Mouse (Mus musculus): Measurements from ENCODE around the gene Cox7a2l.
A peak's percentile ranks its signal among the peaks of the same experiment; 100 is the strongest.

The Cox7a2l gene

DNA sequence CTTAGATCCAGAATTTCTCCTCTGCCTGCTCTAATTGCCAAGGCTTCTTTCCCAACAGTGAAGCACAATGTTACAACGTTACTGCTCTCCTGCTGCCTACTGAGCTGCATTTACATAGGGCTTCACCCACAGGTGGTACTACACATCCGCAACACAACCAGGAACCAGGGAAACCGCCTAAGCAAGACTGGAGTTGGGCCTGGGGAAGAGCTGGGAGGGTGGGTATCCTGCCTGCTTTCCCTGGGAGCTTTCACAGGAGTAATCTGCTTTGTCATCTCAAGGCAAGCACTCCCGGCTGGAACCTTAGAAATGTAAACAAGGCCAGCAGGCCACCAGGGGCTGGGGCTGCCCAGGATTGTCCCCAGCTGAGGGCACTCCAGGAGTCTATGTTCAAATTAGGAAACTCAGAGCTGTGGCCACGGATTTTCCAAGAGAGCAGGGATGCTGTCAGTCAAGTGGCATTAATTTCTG lies 9.0 kb upstream of the Cox7a2l start:
- no peak for DNase-seq

DNA sequence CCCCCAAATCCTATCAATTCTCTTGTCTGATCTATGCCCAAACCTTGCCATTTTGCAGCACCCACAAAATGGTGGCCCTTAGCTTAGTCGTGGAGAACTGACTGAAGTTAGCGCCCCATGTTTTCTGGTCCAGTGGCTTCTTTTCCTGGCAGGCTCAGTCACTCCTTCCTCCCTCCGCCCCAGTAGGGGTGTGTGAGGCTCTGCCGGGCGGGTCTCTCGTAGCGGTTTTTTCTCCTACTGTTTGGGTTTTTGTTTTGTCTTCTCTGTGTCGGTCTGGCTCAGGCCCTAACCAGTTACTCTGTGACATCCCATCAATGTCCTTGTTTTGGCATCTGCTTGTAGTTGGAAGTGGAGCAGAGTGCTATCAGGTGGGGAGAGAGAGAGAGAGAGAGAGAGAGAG lies 8.5 kb upstream of the Cox7a2l start:
- DNase-seq = no peak

DNA sequence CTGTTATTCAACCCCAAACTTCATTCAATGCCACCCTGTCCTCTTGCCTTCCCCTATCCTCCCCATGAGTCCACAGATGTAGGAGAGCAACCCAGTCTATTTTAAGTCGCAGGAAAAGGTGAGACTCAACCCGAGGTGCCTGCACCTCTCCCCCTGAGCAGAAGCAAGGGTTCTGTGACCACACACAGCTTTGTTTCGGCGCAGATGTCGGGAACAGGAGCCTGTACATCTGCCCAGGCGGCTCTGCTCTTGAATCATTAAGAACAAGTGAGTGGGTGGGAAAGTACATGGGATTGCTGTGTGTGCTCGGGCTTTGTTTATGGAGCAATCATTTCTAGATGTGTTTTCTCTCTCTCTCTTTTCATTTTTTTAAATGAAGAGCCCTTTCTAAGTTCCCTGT lies 7.6 kb upstream of the Cox7a2l start:
- DNase-seq = no peak

DNA sequence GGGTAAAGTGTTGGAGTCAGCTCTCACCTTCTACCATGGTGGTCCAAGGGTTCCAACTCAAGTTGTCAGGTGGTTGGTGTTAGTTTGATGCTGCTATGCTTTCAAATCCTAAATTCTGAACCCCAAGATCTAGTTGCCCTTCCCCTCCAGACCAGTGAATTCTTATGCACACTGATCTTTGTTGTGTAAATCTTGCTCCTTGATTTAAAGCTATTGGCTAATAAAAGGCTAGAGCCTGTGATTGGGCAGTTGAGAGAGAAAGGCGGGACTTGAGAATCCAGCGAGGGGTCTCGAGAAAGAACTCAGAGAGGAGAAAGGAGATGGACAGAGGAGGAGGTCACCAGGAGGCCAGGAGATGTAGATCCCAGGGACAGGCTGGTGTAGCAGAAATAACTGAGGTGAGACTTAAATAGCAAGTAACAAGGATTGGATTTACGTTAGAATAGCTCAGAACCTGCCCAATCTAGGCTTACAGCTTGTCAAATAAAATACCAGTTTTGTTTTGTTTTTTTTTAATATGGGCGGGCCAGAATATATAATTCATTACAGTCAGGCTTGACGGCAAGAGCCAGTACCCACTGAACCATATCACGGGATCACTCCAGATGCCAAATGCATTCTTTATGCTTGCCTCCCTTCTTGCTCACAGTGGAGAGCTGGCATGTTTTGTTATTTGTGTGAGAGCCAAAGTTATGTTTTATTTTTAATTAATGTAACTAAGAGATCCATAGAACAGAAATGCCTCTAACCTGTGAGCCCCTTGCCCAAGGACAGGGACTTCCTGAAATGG lies 5.7 kb upstream of the Cox7a2l start:
- DNase-seq = no peak

DNA sequence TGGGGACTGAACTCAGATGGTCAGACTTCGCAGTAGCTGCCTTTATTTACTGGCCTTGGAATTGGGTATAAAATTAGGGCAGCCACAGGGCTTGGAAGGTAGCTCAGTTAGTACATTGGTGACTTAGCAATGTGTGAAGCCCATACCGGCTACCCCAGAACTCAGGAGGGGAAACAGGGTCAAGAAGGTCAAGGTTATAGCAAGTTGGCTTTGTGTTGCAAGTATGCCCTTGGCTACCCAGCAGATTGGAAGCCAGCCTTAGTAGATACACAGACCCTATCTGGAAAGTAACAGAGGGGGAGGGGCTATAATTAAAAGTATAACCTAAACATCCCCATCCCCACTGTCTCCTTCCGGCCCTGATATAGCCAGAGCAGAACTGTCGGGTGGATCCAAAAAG lies 4.8 kb upstream of the Cox7a2l start:
- no peak for DNase-seq

DNA sequence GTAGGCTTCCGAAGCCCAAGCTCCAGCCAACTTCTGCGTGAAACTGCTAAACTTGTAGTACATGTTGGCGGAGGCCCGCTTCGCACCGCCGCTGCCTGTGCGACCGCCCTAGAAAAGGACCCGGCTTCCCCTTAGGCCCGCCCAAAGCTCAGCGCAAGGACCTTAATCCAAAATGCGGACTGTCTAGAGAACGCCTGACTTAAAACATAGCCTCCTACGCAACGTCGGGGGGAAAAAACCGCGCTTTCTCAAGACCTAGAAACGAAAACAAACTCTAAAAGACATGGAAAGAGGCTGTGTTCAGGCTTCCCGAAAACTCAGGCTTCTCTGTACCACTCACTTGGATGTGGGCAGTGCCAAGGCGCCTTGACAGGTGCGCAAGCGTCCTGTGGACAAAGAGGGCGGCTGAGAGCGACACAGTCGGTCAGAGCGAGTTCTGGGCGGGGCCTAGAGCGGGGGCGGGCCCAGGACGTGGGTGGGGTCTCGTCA lies 2.9 kb downstream of the Cox7a2l start:
- DNase-seq = peak; percentile 86

DNA sequence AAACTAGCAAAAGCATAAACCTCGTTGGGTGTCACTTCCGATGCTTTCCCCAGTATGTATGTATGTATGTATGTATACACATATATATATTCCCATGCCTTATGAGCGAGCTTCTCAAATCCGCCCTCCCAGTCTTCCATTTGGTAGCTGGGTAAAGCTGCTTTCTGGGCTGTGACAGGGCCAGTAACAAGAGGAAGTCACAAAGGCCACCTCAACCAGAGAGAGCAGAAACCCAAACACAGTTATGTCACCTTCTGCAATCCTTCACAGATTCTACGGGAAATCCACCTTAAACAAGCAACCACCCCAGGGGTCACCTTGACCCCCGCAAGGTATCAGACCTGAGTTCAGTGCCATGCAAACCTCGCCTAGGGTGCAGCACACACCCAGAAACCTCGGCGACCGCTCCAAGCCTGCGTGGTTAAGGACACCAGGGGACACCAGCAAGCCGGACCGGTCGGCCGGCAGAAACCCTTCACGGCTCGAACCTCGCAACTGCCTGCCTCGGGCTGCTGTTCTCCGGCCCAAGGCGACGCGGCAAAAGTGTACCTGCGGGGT lies 3.4 kb downstream of the Cox7a2l start:
- DNase-seq = no peak

DNA sequence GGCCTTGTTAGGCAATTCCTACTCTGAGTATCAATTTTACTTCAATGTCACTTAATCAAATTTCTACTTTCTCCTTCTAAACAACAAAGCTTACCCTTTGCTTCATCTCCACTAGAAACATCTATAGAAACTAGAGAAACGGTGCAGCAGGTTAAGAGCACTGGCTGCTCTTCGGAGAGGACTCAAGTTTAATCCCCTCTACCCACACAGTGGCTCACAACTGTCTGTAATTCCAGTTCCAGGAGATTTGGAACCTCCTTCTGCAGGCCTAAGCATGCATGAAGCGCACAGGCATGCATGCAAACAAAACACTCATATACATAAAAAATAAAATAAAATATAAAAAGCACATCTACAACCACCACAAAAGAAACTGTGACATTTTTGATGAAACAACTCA lies 5.0 kb downstream of the Cox7a2l start:
- DNase-seq = no peak

DNA sequence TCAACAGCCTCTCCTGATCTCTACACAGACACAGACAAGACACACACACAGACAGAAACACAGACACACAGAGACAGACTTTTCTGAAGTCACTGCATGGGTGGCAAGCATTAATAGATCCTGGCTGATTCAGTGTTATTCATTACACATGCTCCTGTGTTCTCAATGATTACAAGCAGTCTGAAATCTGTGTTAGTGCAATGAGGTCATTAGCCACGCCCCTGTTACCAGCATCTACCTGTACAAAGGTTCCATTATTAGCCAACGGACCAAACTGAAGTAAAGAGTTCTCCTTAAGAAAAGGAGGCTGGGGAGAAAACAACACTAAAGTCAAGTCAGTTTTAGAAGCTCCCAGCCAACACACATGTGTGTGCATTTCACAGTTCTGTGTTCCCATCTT lies 13.4 kb downstream of the Cox7a2l start:
- no peak for DNase-seq

DNA sequence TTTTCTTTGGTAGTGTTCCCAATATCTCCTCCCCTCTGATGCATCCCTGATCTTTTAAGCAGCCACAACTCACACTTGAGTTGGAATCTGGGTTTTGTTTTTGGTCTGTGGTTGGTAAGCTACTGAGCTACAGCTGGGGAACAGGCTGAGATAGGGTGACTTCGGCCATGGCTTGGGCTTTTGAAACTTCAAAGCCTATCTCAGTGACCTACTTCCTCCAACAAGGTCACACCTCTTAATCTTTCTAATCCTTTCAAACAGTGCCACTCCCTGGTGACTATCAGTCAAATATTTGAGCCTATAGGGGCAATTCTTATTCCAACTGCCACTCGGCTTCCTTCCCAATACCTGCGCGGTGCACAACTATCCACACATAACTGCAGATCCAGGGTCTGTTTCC lies 17.4 kb downstream of the Cox7a2l start:
- DNase-seq = no peak

DNA sequence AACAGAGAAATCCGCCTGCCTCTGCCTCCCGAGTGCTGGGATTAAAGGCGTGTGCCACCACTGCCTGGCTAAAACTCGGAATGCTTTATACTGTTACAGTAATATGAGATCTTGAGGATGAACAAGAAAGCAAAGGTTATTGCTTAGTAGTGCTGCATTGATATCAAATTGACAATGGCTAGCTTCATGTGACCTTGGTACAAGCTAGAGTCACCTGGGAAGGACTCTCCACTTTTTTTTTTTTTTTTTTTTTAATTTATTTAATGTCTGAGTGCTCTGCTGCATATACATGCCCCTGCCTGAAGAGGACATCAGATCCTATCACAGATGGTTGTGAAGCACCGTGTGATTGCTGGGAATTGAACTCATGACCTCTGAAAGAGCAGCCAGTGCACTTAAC lies 18.2 kb downstream of the Cox7a2l start:
- DNase-seq = no peak

DNA sequence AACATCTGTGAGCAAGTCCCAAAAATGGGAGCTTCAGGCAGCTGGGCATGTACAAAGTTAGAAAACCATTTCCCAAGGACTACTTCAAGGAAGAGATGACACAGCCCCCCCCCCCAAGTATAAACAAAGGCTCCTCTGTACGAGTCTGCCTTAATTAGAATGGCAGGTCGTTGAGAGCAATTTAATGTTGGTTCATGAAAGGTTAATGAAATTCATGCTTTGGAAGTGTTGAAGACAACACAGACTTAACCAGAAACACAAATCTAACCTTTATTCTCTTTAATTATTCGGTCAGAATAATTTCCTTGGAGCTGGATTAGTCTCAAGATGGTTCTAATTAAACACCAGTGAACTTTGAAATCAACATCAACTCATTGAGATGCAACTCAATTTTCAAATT lies 29.4 kb downstream of the Cox7a2l start:
- DNase-seq = no peak

DNA sequence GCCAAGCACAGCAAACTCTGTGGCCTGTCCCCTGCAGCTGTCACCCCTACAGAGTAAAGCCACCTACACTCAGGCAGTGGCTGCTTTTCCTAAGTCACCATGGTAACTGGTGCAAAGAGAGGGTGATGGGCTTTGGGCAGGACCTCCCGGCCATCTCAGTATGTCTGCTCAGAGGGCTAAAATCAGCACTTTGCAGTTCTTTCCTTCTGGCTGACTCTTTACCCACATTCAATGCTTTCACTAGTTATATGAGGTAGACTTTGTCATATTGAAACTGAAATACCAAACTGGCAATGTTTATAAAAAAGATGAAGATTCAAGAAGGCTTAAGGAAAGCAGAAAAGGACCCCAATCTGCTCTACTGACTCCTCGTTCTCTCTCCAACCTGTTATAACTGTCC lies 33.3 kb downstream of the Cox7a2l start:
- DNase-seq = no peak

DNA sequence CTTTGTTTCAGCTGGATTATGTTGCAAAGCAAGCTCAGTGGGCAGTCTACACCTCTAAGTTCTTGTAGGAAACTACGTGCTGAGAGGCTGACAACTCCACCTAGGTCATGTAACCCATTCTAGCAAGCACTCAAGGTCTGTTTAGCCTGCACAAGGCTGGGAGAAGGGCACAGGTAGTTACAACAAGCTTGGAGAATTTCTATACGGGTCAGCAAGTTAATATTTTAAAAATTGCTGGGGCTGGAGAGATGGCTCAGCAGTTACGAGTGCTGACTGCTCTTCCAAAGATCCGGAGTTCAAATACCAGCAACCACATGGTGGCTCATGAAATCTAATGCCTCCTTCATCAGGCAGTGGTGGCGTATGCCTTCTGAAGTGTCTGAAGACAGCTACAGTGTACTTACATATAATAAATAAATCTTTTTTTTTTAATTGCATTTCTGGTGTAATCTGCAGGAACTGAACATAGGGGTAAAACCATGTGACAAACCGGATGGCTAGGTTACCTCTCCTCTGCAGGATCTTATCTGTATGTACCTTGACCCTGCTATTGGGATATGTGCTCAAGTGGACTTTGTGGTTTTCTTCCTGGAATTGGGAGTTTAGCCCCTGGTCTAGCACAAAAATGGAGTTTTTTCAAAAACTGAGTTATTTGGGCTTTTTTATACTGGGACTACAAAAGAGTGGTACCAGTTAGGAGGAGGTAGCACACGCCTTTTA lies 34.2 kb downstream of the Cox7a2l start:
- DNase-seq = no peak

DNA sequence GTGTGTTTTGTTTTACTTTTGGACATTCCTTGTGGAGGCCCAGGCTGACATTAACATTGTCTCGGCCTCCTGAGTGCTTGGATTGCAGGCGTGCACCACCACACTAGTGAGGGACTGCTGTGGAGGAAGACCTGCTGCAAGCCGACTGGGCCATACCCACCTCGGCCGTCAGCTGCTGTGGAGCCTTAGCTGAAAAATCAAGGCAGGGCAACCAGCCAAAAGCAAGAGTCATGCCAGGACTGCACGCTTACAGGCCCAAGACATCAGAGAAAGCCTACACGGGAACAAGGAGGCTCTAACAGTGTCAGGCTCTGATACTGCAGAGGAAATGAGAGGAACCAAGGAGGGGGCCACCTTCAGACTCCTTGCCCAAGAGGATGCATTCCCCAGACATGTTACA lies 35.6 kb downstream of the Cox7a2l start:
- peak; percentile 41 for DNase-seq

DNA sequence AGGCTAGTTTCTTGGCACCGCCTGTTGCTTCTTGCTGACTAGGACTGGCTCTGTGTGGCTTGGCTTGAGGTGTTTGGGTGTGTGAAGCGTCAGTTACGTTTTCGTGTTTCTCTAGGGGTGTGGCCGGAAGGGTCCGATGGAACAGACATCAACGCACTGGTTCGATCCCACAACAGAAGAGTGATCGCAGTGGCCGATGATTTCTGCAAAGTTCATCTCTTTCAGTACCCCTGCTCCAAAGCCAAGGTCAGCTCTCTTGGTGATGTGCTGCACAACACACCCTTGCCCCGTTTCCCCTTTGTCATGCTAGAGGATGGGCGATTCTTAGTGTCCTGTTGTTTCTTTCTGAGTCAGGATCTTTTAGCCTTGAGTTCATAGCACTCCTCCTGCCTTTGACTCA lies 40.0 kb downstream of the Cox7a2l start:
- no peak for DNase-seq

DNA sequence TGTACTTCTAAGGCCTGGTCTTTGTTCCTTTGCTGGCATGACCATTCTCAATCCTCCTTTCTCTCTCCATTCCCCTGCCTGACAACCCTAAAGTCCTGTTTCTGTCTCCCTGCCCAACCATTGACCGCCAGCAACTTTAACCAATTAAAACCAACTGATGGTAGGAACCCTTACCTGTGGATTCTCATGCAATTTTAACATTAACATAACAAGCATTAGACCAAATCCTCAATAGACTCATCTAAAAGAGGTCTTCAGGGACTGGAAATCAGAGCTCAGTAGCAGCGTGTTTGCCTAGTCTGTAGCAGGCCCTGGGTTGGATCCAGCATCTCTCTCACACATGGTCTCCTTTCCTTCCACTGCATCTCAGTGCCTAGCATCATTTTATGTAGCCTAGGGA lies 47.5 kb downstream of the Cox7a2l start:
- no peak for DNase-seq

DNA sequence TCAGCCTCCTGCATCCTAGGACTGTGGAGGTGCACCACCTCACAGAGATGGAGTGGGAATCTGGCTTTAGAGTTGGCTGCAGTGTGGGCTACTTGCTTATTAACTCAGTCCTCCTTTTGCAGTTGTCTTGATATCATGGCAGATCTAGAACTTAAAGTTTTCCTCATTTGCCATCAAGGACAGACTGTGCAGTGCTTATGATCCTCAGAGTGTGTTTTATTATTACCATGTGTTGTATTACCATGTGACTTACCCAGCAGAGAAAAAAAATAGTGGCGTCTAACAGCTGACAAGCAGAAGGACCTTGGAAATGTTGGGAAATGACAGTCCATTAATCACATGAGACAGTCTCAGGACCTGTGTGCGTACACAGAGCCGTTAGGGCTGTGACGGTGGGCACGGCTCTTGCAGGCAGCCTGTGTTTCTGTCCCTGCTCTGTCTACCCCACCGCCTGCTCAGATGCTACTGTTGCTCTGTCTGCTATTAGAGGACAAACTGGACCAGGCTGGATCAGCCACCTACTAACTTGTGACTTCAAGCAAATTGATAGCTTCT lies 50.4 kb downstream of the Cox7a2l start:
- no peak for DNase-seq

DNA sequence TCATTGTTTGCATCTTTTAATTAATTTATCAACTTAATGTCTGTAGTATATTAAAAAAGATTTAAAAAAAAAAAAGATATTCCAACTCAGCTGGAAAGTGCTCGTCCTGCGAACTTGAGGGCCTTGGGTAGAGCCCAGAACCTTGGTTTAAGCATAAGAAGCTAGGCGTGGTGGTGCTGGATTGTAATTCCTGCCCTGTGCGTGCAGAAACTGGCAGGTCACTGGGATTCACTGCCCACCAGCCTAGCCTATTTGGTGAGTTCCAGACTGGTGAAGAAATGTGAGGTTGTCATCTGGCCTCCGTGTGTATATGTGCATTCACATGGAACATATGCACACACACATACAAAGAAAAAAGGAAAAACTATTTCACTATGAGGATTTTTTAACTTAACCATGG lies 51.2 kb downstream of the Cox7a2l start:
- DNase-seq = no peak

DNA sequence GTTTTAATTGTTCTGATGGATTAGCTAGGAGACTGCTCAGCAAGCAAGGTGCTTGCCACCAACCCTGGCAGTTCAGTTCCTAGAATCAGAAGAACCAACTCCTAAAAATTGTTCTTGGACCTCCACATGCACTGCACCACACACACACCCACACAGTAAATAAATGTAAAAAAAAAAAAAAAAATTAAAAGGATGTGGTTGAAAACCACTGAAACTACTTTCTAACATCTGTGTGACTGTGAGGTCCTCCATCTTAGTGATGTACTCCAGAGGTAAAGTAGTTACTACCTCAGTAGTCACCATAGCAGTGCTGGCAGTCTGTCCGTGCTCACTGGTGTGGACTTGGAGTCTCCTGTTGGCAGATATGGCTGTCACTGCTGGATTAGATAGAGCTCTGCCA lies 59.9 kb downstream of the Cox7a2l start:
- no peak for DNase-seq

DNA sequence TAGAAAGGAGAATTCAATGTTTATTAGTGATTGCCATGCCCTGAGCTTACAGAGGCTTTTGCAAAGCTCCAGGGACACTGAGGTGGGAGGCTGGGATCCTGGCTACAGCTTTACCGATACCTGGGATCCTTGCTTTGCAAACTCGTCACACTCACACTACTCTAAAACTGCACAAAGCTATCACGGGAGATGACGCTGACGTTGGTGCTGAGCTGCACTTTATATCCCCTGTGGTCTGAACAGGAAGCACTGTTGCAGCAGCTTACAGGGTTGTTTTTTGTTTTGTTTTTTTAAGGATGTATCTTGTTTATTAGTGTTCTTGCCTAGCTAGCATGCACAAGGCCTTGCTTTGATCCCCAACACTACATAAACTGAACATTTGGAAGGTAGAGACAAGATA lies 63.5 kb downstream of the Cox7a2l start:
- DNase-seq = no peak

DNA sequence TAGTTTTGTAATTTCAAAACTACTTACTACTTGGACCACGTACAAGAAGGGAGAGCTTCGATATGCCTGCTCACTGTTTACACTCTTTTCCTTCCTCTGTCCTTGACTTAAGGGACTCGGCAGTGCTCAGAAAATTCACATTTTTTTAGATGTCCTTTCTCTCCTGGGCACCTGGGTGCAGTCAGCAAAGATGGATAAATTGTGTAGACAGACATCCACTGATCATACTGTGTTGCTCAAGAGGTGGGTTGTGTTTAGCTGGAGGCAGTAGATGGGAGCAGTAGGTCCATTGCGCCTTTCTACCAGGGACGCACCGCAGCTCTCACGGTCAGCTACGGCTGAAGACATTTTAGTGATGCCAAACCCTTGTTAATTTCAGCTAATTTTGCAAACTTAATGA lies 64.7 kb downstream of the Cox7a2l start:
- DNase-seq = no peak

Measured in right cerebral cortex, postnatal 14 days (tissue).